Mouse (Mus musculus): ENCODE measurements at regions not wholly inside any gene's neighbourhood (a gene's known extent, or its start where the extent isn't known, plus 50 kb on each side); places are given as distances from the start of the nearest gene placed in this dataset.

- Histone ChIP-seq H3K36me3 (ENCODE audit: control insufficient read depth, insufficient read depth, low read length) (no peaks in the 10 kb centered on the region), H3K27me3 (ENCODE audit: control insufficient read depth, insufficient read depth, low read length) (no peaks in the 10 kb centered on the region), H3K27ac (ENCODE audit: insufficient read depth, low read length) (no peak overlapping the region), H3K4me3 (ENCODE audit: extremely low read depth, insufficient read depth, insufficient read length) (no peak overlapping the region), H3K4me1 (ENCODE audit: control insufficient read depth, insufficient read depth, insufficient read length) (no peaks in the 10 kb centered on the region)
- TF ChIP-seq CTCF (IDR thresholded peaks at IDR 0.05; ENCODE audit: extremely low read depth, insufficient read depth, insufficient read length, insufficient replicate concordance) (no peak), POLR2A (IDR thresholded peaks at IDR 0.05; ENCODE audit: low read depth, low read length) (no peak)
- WGBS = 76% methylated on average over 1 of the region's 1 CpGs
- DNase-seq (ENCODE audit: low read depth in 1 of 2, low spot score in 2 of 2) = no peak
Observed at GRCm38 (mm10) chr7:137916351-137916750, 478.9 kb downstream of the Glrx3 start.

- Histone ChIP-seq H3K27ac (ENCODE audit: insufficient read depth, low read length) (no peak overlapping the region), H3K4me3 (ENCODE audit: extremely low read depth, insufficient read depth, insufficient read length) (no peak overlapping the region), H3K4me1 (ENCODE audit: control insufficient read depth, insufficient read depth, insufficient read length) (no peaks in the 10 kb centered on the region), H3K27me3 (ENCODE audit: control insufficient read depth, insufficient read depth, low read length) (no peaks in the 10 kb centered on the region), H3K36me3 (ENCODE audit: control insufficient read depth, insufficient read depth, low read length) (no peaks in the 10 kb centered on the region)
- TF ChIP-seq POLR2A (IDR thresholded peaks at IDR 0.05; ENCODE audit: low read depth, low read length) = no peak
- no peak for TF ChIP-seq CTCF (IDR thresholded peaks at IDR 0.05; ENCODE audit: extremely low read depth, insufficient read depth, insufficient read length, insufficient replicate concordance)
- DNase-seq (ENCODE audit: low read depth in 1 of 2, low spot score in 2 of 2) = no peak
- 73% methylated on average over 7 of the region's 7 CpGs for WGBS
Observed at GRCm38 (mm10) chr7:137924464-137925167, 472.9 kb downstream of the Tcerg1l start.

DNA sequence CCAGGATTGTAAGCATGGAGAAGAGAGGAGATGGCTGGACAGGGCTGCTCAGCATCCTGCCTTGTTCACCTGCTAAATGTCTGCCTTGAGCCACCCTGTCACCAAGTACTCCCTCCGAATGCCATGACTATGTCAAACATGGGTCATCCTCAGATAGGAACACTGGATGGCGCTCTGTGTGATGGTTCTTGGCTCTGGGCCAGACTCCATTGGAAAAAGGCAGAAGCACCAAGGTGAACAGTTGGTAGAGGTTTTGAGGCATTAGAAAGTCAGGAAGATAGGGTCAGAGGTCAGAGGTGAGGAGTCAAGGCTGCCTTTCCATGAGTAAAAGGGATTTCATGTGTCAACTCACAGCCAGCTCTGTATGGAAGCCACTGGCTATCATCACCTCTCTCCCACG lies 471.9 kb downstream of the Tcerg1l start:
- no peak overlapping the region for H3K4me3 ChIP-seq (ENCODE audit: extremely low read depth, insufficient read depth, insufficient read length)
- WGBS = 69% methylated on average over 3 of the region's 3 CpGs
- no peaks in the 10 kb centered on the region for H3K4me1 ChIP-seq (ENCODE audit: control insufficient read depth, insufficient read depth, insufficient read length)
- no peaks in the 10 kb centered on the region for H3K36me3 ChIP-seq (ENCODE audit: control insufficient read depth, insufficient read depth, low read length)
- TF ChIP-seq POLR2A (IDR thresholded peaks at IDR 0.05; ENCODE audit: low read depth, low read length) (no peak), CTCF (IDR thresholded peaks at IDR 0.05; ENCODE audit: extremely low read depth, insufficient read depth, insufficient read length, insufficient replicate concordance) (no peak)
- H3K27ac ChIP-seq (ENCODE audit: insufficient read depth, low read length) = no peak overlapping the region
- DNase-seq (ENCODE audit: low read depth in 1 of 2, low spot score in 2 of 2) = no peak
- H3K27me3 ChIP-seq (ENCODE audit: control insufficient read depth, insufficient read depth, low read length) = no peaks in the 10 kb centered on the region

DNA sequence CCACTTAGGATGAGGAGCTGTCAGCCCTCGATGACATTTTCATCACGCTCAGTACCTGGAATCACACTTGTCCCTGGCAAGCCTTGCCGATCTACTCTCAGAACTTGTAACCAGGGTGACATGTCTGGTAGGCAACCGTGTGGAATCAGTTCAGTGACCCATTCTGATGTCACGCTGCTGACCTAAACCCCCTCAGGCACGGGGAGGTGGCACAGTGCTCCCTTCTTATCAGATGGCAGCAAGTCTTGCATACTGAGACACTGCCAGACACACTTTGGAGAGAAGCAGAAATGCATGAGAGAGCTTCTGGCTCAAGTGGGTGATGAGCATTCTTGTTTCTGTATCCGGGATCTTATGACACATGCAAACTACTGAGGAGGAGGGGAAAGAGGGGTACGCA lies 470.2 kb downstream of the Tcerg1l start:
- TF ChIP-seq POLR2A (IDR thresholded peaks at IDR 0.05; ENCODE audit: low read depth, low read length) (no peak), CTCF (IDR thresholded peaks at IDR 0.05; ENCODE audit: extremely low read depth, insufficient read depth, insufficient read length, insufficient replicate concordance) (no peak)
- no peak overlapping the region for H3K4me3 ChIP-seq (ENCODE audit: extremely low read depth, insufficient read depth, insufficient read length)
- H3K27me3 ChIP-seq (ENCODE audit: control insufficient read depth, insufficient read depth, low read length) = no peaks in the 10 kb centered on the region
- WGBS = 78% methylated on average over 8 of the region's 8 CpGs
- H3K4me1 ChIP-seq (ENCODE audit: control insufficient read depth, insufficient read depth, insufficient read length) = no peaks in the 10 kb centered on the region
- no peak overlapping the region for H3K27ac ChIP-seq (ENCODE audit: insufficient read depth, low read length)
- DNase-seq (ENCODE audit: low read depth in 1 of 2, low spot score in 2 of 2) = no peak
- no peaks in the 10 kb centered on the region for H3K36me3 ChIP-seq (ENCODE audit: control insufficient read depth, insufficient read depth, low read length)

DNA sequence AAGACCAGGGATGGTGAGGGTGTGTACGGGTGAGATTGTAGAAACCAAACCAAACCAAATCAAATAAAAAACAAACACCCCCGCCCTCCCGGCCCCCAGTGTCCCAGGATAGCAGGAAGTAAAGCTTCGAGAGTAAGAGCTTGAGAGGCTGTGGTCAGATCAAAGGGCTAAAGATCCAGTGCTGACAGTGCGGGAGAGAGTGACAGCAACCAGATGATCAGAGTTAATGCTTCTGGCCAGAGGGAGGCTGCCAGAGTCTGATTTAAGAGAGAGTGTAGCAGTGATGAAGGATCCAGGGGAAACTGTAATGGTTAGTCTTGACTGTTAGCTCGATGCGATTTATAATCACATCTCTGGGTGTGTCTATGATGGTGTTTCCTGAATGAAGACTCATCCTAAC lies 467.3 kb downstream of the Tcerg1l start:
- no peak for DNase-seq (ENCODE audit: low read depth in 1 of 2, low spot score in 2 of 2)
- no peak for TF ChIP-seq POLR2A (IDR thresholded peaks at IDR 0.05; ENCODE audit: low read depth, low read length)
- no peak for TF ChIP-seq CTCF (IDR thresholded peaks at IDR 0.05; ENCODE audit: extremely low read depth, insufficient read depth, insufficient read length, insufficient replicate concordance)
- Histone ChIP-seq H3K4me1 (ENCODE audit: control insufficient read depth, insufficient read depth, insufficient read length) (no peaks in the 10 kb centered on the region), H3K4me3 (ENCODE audit: extremely low read depth, insufficient read depth, insufficient read length) (no peak overlapping the region), H3K36me3 (ENCODE audit: control insufficient read depth, insufficient read depth, low read length) (no peaks in the 10 kb centered on the region), H3K27me3 (ENCODE audit: control insufficient read depth, insufficient read depth, low read length) (no peaks in the 10 kb centered on the region), H3K27ac (ENCODE audit: insufficient read depth, low read length) (no peak overlapping the region)
- 19% methylated on average over 7 of the region's 7 CpGs for WGBS

DNA sequence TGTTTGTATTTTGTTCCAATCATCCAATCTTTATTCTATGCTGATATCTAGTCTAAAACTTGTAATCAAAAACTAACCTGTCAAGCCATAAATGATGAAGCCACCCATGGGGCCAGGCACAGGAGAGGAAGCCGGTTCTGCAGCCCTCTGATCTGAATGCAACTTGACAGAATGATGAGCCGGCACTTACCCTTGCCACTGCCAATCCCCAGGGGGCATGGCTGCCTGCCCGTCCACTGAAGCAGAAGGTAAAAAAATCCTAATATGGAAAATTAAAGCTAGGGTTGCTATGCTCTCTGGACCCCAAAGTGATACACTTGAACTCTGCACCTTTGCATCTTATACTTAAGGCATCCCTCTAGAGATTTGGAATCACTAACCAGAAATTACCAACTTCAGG lies 461.6 kb downstream of the Tcerg1l start:
- no peaks in the 10 kb centered on the region for H3K36me3 ChIP-seq (ENCODE audit: control insufficient read depth, insufficient read depth, low read length)
- DNase-seq (ENCODE audit: low read depth in 1 of 2, low spot score in 2 of 2) = no peak
- no peak overlapping the region for H3K4me3 ChIP-seq (ENCODE audit: extremely low read depth, insufficient read depth, insufficient read length)
- H3K27ac ChIP-seq (ENCODE audit: insufficient read depth, low read length) = no peak overlapping the region
- no peak for TF ChIP-seq CTCF (IDR thresholded peaks at IDR 0.05; ENCODE audit: extremely low read depth, insufficient read depth, insufficient read length, insufficient replicate concordance)
- TF ChIP-seq POLR2A (IDR thresholded peaks at IDR 0.05; ENCODE audit: low read depth, low read length) = no peak
- no peaks in the 10 kb centered on the region for H3K4me1 ChIP-seq (ENCODE audit: control insufficient read depth, insufficient read depth, insufficient read length)
- WGBS = 69% methylated on average over 3 of the region's 3 CpGs
- no peaks in the 10 kb centered on the region for H3K27me3 ChIP-seq (ENCODE audit: control insufficient read depth, insufficient read depth, low read length)

DNA sequence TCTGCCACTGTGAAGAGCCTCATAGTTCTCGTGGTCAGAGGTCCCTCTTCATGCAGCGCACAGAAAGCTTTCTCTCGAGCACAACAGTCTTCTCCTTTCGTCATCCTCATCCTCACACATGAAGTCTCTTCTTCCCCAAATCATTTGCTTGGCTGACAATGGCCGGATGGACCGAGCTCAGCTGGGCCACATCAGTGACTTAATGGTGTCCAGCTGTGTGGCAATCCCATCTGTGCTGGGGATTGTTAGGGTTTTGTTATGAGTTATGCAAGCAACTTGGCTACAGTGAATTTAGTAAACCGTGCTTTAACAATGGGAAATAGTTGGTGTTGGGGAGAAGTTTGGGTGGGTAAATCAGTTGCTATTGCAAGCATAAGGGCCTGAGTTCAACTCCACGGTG lies 458.4 kb downstream of the Tcerg1l start:
- DNase-seq (ENCODE audit: low read depth in 1 of 2, low spot score in 2 of 2) = no peak
- no peaks in the 10 kb centered on the region for H3K27me3 ChIP-seq (ENCODE audit: control insufficient read depth, insufficient read depth, low read length)
- no peak overlapping the region for H3K27ac ChIP-seq (ENCODE audit: insufficient read depth, low read length)
- no peaks in the 10 kb centered on the region for H3K36me3 ChIP-seq (ENCODE audit: control insufficient read depth, insufficient read depth, low read length)
- H3K4me1 ChIP-seq (ENCODE audit: control insufficient read depth, insufficient read depth, insufficient read length) = no peaks in the 10 kb centered on the region
- no peak for TF ChIP-seq CTCF (IDR thresholded peaks at IDR 0.05; ENCODE audit: extremely low read depth, insufficient read depth, insufficient read length, insufficient replicate concordance)
- TF ChIP-seq POLR2A (IDR thresholded peaks at IDR 0.05; ENCODE audit: low read depth, low read length) = no peak
- H3K4me3 ChIP-seq (ENCODE audit: extremely low read depth, insufficient read depth, insufficient read length) = no peak overlapping the region
- 80% methylated on average over 8 of the region's 8 CpGs for WGBS
